Mouse (Mus musculus) Patski (cell line): ENCODE data around the gene Ubr1. TPM values are rescaled to one million over a fixed set of nuclear protein-coding genes. Genes with fewer than 3 reads are reported as not detected.
"Not testable (repeated sequence)": the region's sequence is repeated elsewhere in the genome, so short reads cannot be mapped to it uniquely, and the experiment has no call there.

Experiments used
- ATAC-seq: fragments of 100-300 bp; one replicate; pipeline ENCODE4 v1.8.0; 2021
- CTCF ChIA-PET: fragments of 350-600 bp; sonication (Branson Sonifier 250); formaldehyde crosslinking; loops from one replicate; lab custom pipeline; 2022; ENCODE audit warnings: inconsistent platforms; lab: Charles Lee
- POLR2A ChIA-PET: fragments of 350-600 bp; sonication (Branson Sonifier 250); formaldehyde crosslinking; loops from one replicate; lab custom pipeline; 2022; ENCODE audit warnings: antibody characterized with exemption, inconsistent platforms; lab: Charles Lee
- DNase-seq: peaks from one replicate; pipeline ENCODE4 v3.0.0-alpha.2; 2011; ENCODE audit warnings: low read depth, low spot score
- H3K27me3 ChIP-seq: fragments of 371-371 bp; one replicate; pipeline ENCODE4 v1.5.1; 2021
- CTCF ChIP-seq: fragments of 100-300 bp; IDR thresholded peaks from one replicate; pipeline ENCODE4 v1.5.1; 2021
- in situ Hi-C: fragments of 300-500 bp; cut with MboI; formaldehyde crosslinking; loops from 3 replicates; pipeline ENCODE4 v1.11.1; 2018; ENCODE audit warnings: low pct_unique_long_range_greater_than_20kb, mixed read lengths
- polyA plus RNA-seq: library from polyadenylated mRNA; unstranded; gene quantifications from one replicate; pipeline ENCODE4 v1.2.3, GENCODE M21; 2021

Ubr1 gene
- polyA plus RNA-seq, 1 experiment from 2014 or later: 23.0 TPM

- DNase-seq (no peak), ATAC-seq (no peak)
- in situ Hi-C loops: no loop called here
- peak; percentile 55 for TF ChIP-seq CTCF
- H3K27me3 ChIP-seq: no peaks in the 10 kb centered on the region
- POLR2A ChIA-PET: no interaction called here
- CTCF ChIA-PET: no interaction called here
Observed at GRCm38 (mm10) chr2:121003586-121003985, 33.1 kb upstream of the Ubr1 start.

GRCm38 (mm10) chr2:120998863-120999262, 28.3 kb upstream of the Ubr1 start:
- ATAC-seq (no peak), DNase-seq (no peak)
- no peaks in the 10 kb centered on the region for H3K27me3 ChIP-seq
- ChIA-PET POLR2A (no interaction called here), CTCF (no interaction called here)
- TF ChIP-seq CTCF: no peak
- in situ Hi-C loops: no loop called here

GRCm38 (mm10) chr2:120996607-120997006, 26.1 kb upstream of the Ubr1 start:
- DNase-seq, H3K27me3 ChIP-seq, ATAC-seq, POLR2A ChIA-PET, CTCF ChIA-PET, in situ Hi-C loops: not testable (repeated sequence)

- ATAC-seq (no peak), DNase-seq (no peak)
- in situ Hi-C loops: no loop called here
- TF ChIP-seq CTCF: no peak
- ChIA-PET POLR2A (interaction anchor here (0.6 kb wide), 1 partner anchor 237 kb away, joined by 3 read pairs; no protein-coding TSS in a partner anchor), CTCF (no interaction called here)
- no peaks in the 10 kb centered on the region for H3K27me3 ChIP-seq
Observed at GRCm38 (mm10) chr2:120991196-120991595, 20.7 kb upstream of the Ubr1 start.

- peak; percentile 40 for TF ChIP-seq CTCF
- H3K27me3 ChIP-seq: no peaks in the 10 kb centered on the region
- ChIA-PET POLR2A (no interaction called here), CTCF (interaction anchor here (1.0 kb wide), 1 partner anchor 15 kb away, joined by 3 read pairs; no protein-coding TSS in a partner anchor)
- ATAC-seq: no peak
- DNase-seq: no peak
- in situ Hi-C loops: no loop called here
Observed at GRCm38 (mm10) chr2:120985241-120985640, 14.7 kb upstream of the Ubr1 start.

GRCm38 (mm10) chr2:120983611-120984010, 13.1 kb upstream of the Ubr1 start:
- no peak for ATAC-seq
- in situ Hi-C loops: no loop called here
- ChIA-PET CTCF (no interaction called here), POLR2A (no interaction called here)
- no peak for DNase-seq
- TF ChIP-seq CTCF: no peak
- no peaks in the 10 kb centered on the region for H3K27me3 ChIP-seq

- in situ Hi-C loops: no loop called here
- POLR2A ChIA-PET: interaction anchor here (0.8 kb wide), 1 partner anchor 19 kb away, joined by 3 read pairs; no protein-coding TSS in a partner anchor
- ATAC-seq (no peak), DNase-seq (no peak)
- CTCF ChIA-PET: no interaction called here
- H3K27me3 ChIP-seq: no peaks in the 10 kb centered on the region
- no peak for TF ChIP-seq CTCF
Observed at GRCm38 (mm10) chr2:120980861-120981260, 10.3 kb upstream of the Ubr1 start.

GRCm38 (mm10) chr2:120979819-120980218, 9.3 kb upstream of the Ubr1 start:
- peak; percentile 28 for ATAC-seq
- CTCF ChIA-PET: interaction anchor here (1.6 kb wide), 1 partner anchor 10 kb away, joined by 4 read pairs; no protein-coding TSS in a partner anchor
- H3K27me3 ChIP-seq: no peaks in the 10 kb centered on the region
- in situ Hi-C loops: no loop called here
- no peak for DNase-seq
- TF ChIP-seq CTCF: no peak
- POLR2A ChIA-PET: interaction anchor here (0.6 kb wide), 1 partner anchor 42 kb away, joined by 4 read pairs; no protein-coding TSS in a partner anchor

GRCm38 (mm10) chr2:120978693-120979037, 8.2 kb upstream of the Ubr1 start:
- in situ Hi-C loops: no loop called here
- no peaks in the 10 kb centered on the region for H3K27me3 ChIP-seq
- ATAC-seq: no peak
- ChIA-PET POLR2A (no interaction called here), CTCF (no interaction called here)
- TF ChIP-seq CTCF: peak; percentile 29
- DNase-seq: no peak

- H3K27me3 ChIP-seq: no peaks in the 10 kb centered on the region
- no peak for TF ChIP-seq CTCF
- in situ Hi-C loops: no loop called here
- ChIA-PET CTCF (no interaction called here), POLR2A (no interaction called here)
- DNase-seq (no peak), ATAC-seq (no peak)
Observed at GRCm38 (mm10) chr2:120977926-120978692, 7.6 kb upstream of the Ubr1 start.

- CTCF ChIA-PET: no interaction called here
- DNase-seq (no peak), ATAC-seq (peak; percentile 75)
- peak; percentile 65 for TF ChIP-seq CTCF
- no peaks in the 10 kb centered on the region for H3K27me3 ChIP-seq
- POLR2A ChIA-PET: no interaction called here
- in situ Hi-C loops: no loop called here
Observed at GRCm38 (mm10) chr2:120976990-120977925, 6.7 kb upstream of the Ubr1 start, which contains the start of gene Tmem62. TSS of gene Tmem62 (plus strand) at chr2:120977017.
